Mouse (Mus musculus) yolk sac, embryonic 10.5 days (tissue): ENCODE measurements around the gene Gm21861.
"Not testable (repeated sequence)": the region's sequence is repeated elsewhere in the genome, so short reads cannot be mapped to it uniquely, and the experiment has no call there.

Experiments used
- DNase-seq: peaks from one replicate; pipeline ENCODE4 v3.0.0-alpha.2; 2017; ENCODE audit warnings: low spot score

The Gm21861 gene

GRCm38 (mm10) chrY:58814497-58814896 is at the start of gene Gm21861:
Gene Gm21861, minus strand, starts transcription at chrY:58814597.
- not testable (repeated sequence) for DNase-seq
